Mouse (Mus musculus) spleen, adult 2 months (tissue): ENCODE data around the gene Phf5a.

Source experiments
- CTCF ChIP-seq: fragments of 200-500 bp; IDR thresholded peaks from 2 replicates; pipeline ENCODE4 v1.5.1; 2011; ENCODE audit warnings: mild to moderate bottlenecking, inconsistent platforms; ENCODE audit not compliant: insufficient read depth, insufficient read length, insufficient replicate concordance; ENCODE audit errors: extremely low read depth
- POLR2A ChIP-seq: fragments of 200-500 bp; IDR thresholded peaks from 2 replicates; pipeline ENCODE4 v1.6.1; 2011; ENCODE audit warnings: low read depth, low read length, inconsistent platforms

DNA sequence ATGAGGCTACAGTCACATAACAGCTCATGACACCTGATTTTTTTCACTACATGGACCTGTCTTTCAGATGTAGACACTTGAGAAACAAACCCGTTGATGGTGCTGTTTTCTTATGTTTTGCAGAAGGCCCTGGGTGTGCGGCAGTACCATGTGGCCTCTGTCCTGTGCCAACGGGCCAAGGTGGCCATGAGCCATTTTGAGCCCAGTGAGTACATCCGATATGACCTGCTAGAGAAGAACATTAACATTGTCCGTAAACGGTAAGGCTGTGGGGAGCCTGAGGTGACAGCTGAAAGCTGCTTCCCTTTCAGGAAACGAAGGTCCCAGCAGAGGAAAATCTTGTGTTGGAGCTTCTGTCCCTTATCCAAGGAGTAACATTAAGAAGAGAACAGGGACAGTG, 17.5 kb upstream of the Phf5a start:
- TF ChIP-seq POLR2A (no peak), CTCF (no peak)
